Mouse (Mus musculus) lung, postnatal 4 days (tissue): Measurements from ENCODE around the gene Sf3b4.

Experiments used
- DNase-seq, 2 experiments: peaks; one replicate each; pipeline ENCODE4 v3.0.0; 2021

Sf3b4 gene

DNA sequence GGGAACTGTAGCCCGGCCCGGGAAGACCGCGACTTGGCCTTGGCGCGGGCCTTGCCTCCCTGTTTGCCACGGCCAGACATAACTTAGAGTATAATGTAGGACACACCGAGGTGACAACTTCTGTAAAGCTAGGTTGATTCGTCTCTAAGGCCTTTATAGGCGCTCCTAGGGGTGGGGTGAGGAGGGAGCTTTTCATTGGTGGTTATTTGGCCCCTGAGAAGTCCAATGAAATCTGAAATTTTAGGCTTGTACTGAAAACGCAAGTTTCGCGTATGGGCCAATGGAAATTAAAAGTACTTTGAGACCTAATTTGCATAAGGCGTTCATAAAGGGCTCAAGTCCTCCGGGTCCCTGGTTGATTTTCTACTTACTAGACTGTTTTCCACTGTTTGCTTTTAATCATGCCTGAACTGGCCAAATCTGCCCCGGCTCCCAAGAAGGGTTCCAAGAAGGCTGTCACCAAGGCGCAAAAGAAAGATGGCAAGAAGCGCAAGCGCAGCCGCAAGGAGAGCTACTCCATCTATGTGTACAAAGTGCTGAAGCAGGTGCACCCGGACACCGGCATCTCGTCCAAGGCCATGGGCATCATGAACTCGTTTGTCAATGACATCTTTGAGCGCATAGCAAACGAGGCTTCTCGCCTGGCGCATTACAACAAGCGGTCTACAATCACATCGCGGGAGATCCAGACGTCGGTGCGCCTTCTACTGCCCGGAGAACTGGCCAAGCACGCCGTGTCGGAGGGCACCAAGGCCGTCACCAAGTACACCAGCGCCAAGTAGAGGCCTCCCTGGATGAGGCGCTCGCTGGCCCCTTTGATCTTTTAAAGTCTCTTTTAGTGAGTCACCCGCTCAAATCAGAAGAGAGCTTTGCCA is 48.9 kb downstream of the Sf3b4 start, which contains the start of the genes Hist2h2ac and Hist2h2be:
Hist2h2ac (minus strand) TSS at position 116 of the 875 bp plus-strand sequence.
Hist2h2be (plus strand) TSS at position 355 of the 875 bp plus-strand sequence.
- DNase-seq, result peak; percentile 73 to 87

DNA sequence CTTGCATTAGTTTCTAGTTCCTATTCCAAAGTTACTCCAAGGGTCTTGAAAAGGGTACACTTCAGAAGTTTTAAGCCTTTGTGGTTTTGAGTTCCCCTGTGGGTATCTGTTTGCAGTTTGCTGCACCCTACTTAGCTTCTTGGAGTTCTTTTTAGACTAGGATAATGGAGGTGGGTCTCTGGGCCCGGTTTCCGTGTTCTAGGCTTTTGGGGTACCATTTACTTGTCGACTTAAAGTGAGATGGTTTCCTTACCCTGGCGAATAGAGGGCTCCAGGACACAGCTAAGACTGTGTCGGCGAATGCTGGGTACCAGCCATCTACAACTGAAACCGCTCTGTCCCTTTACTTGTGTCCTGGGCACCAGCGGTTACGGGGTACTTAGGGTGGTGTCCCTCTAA is 49.5 kb downstream of the Sf3b4 start:
- no peak for DNase-seq

DNA sequence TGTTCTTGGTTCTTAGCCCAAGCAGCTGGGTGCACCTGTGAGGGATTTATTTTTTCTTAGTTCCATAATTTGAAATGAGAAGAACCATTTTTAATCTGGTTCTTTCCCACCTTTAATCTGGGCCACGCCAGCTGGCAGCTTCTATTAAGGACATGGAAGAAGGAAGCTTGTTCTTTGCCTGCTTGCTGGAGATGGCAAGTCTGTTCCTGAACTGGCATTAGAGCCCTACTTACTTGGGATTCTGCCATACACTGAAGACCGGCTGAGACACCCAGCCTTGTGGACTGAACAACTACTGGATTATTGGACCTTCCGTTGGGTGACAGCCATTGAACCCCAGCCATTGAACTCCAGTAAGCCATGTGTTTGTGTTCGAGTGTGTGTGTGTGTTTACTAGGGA is 50.6 kb downstream of the Sf3b4 start:
- DNase-seq, result no peak

DNA sequence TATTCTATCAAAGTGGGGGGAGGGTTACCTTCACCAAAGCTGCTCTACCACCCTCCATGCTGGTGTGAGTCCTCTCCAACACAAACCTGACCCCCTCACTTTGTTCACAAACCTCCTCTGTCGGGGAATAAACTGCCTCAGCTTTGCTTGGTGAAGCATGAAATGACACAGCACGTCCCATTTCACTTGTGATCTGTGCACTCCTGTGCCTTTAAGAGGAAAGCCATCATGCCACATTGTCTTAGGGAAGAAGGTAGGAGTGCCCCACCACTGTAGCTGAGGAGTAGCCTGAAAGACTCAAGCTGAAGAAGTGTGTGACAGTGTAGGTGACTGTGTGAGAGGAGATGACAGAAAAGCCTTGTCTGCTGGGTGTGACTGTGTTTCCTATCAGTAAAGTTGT is 53.3 kb downstream of the Sf3b4 start:
- no peak for DNase-seq
